Mouse (Mus musculus) heart, adult 2 months (tissue): ENCODE results near the gene Lpin1.

Source experiments
- CTCF ChIP-seq: fragments of 200-600 bp; IDR thresholded peaks from 2 replicates; pipeline ENCODE4 v1.8.1; 2022; ENCODE audit warnings: antibody characterized with exemption, mild to moderate bottlenecking, moderate library complexity
- EP300 ChIP-seq: fragments of 200-500 bp; IDR thresholded peaks from 2 replicates; pipeline ENCODE4 v1.6.1; 2011; ENCODE audit warnings: low read depth, low read length, control low read depth; ENCODE audit not compliant: insufficient read depth
- POLR2A ChIP-seq: fragments of 200-500 bp; IDR thresholded peaks from 2 replicates; pipeline ENCODE4 v1.6.1; 2011; ENCODE audit warnings: mild to moderate bottlenecking, low read depth, low read length, control low read depth; ENCODE audit not compliant: insufficient read depth

- TF ChIP-seq CTCF = no peak
- TF ChIP-seq POLR2A = no peak
- no peak for TF ChIP-seq EP300
Observed at GRCm38 (mm10) chr12:16527941-16528340, 82.8 kb downstream of the Lpin1 start.
